Mouse (Mus musculus): ENCODE results near the gene Zkscan17.
"Not testable (repeated sequence)": the region's sequence is repeated elsewhere in the genome, so short reads cannot be mapped to it uniquely, and the experiment has no call there.

Gene Zkscan17

GRCm38 (mm10) chr11:59526472-59527080 lies at the start of gene Zkscan17:
Gene Zkscan17 (minus strand): TSS chr11:59526751.
- peak; percentile 49 for DNase-seq (ENCODE audit: low read depth, low spot score)

GRCm38 (mm10) chr11:59576135-59576534 lies 49.6 kb upstream of the Zkscan17 start, which contains the start of gene Olfr222:
Gene Olfr222 (minus strand): TSS chr11:59576235.
- H3K36me3 ChIP-seq (ENCODE audit: control insufficient read depth, insufficient read depth, low read length, poor library complexity, severe bottlenecking); H3K27me3 ChIP-seq (ENCODE audit: control insufficient read depth, insufficient read depth, low read length, poor library complexity, severe bottlenecking); DNase-seq (ENCODE audit: low read depth, low spot score): not testable (repeated sequence)

More at GRCm38 (mm10) chr11:59526472-59527080, at the start of gene Zkscan17:
- Histone ChIP-seq H3K27me3 (ENCODE audit: control insufficient read depth, insufficient read depth, low read length, poor library complexity, severe bottlenecking) (no peaks in the 10 kb centered on the region), H3K36me3 (ENCODE audit: control insufficient read depth, insufficient read depth, low read length, poor library complexity, severe bottlenecking) (no peaks in the 10 kb centered on the region)

DNA sequence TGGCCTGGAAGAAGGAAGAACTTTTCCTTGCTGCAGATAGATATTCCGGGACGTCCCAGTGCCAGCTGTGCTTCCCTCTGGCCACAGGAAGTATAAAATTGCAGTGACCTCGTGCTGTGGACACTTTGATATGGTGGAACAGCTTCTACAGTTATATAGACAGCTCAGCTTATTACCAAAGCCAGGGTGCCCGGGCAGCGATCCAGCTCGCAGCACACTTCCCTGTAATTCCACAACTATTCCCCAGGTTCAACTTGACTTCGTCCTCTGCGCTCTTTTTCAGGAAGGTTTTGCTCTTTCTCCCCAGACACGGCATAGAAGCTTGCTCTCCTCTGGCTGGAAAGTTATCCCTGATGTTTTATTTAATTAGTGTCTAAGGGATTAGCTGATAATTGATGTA lies 49.2 kb upstream of the Zkscan17 start:
- no peak for DNase-seq (ENCODE audit: low read depth, low spot score)
- no peaks in the 10 kb centered on the region for H3K27me3 ChIP-seq (ENCODE audit: control insufficient read depth, insufficient read depth, low read length, poor library complexity, severe bottlenecking)
- H3K36me3 ChIP-seq (ENCODE audit: control insufficient read depth, insufficient read depth, low read length, poor library complexity, severe bottlenecking) = no peaks in the 10 kb centered on the region

GRCm38 (mm10) chr11:59569306-59569705 lies 42.8 kb upstream of the Zkscan17 start:
- Histone ChIP-seq H3K27me3 (ENCODE audit: control insufficient read depth, insufficient read depth, low read length, poor library complexity, severe bottlenecking) (no peaks in the 10 kb centered on the region), H3K36me3 (ENCODE audit: control insufficient read depth, insufficient read depth, low read length, poor library complexity, severe bottlenecking) (no peaks in the 10 kb centered on the region)
- peak; percentile 53 for DNase-seq (ENCODE audit: low read depth, low spot score)

DNA sequence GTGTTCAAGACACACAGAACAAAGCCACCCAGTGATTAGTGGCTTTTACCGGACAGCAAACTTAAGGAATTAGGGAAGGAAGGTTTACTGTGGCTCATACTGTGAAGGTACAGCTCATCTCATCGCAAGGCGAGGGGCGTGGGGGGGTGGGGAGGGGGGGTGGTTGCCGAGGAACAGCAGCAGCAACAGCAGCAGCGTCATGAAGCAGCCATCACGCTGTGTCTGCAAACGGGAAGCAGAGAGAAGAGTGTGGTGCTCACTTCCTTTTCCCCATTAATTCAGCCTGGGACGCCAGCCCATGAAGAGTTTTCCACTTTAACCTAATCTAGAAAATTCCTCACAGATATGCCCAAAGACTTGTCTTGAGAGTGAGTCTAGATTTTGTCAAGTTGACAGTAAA lies 36.3 kb upstream of the Zkscan17 start:
- Histone ChIP-seq H3K36me3 (ENCODE audit: control insufficient read depth, insufficient read depth, low read length, poor library complexity, severe bottlenecking) (no peaks in the 10 kb centered on the region), H3K27me3 (ENCODE audit: control insufficient read depth, insufficient read depth, low read length, poor library complexity, severe bottlenecking) (no peaks in the 10 kb centered on the region)
- no peak for DNase-seq (ENCODE audit: low read depth, low spot score)

DNA sequence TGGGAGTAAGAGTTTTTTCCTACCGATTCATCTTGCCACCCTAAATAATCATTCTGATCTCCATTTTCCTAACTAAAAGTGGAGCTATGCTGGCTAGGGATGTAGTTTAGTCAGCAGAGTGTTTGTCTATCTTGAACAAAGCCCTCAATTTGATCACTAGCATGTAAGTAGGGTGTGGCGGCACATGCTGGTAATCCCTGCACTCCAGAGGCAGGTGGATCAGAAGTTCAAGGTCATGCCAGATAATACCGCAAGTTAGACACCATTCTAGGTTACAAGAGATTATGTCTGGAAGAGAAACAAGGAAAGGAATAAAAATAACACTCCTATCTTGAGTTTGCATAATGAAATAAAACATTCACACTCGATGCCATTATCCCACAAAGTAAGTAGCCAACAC lies 35.8 kb upstream of the Zkscan17 start:
- no peaks in the 10 kb centered on the region for H3K27me3 ChIP-seq (ENCODE audit: control insufficient read depth, insufficient read depth, low read length, poor library complexity, severe bottlenecking)
- DNase-seq (ENCODE audit: low read depth, low spot score) = no peak
- no peaks in the 10 kb centered on the region for H3K36me3 ChIP-seq (ENCODE audit: control insufficient read depth, insufficient read depth, low read length, poor library complexity, severe bottlenecking)

DNA sequence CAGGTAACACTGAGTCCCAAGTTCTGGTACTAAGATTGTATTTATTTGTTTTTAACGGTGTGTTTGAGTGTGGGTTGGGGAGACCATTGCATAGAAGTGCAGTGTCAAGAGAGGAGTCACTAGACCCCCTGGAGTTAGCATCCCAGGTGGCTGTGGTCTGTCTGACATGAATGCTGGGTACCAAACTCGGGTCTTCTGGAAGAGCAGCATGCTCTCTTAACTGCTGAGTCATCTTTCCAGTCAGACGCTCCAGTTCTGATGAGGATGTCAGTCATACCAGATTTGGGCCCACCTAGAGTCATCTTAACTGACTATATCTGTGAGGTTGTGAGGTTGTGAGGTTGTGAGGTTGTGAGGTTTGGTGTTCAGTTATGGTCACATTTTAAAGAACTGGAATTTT lies 34.4 kb upstream of the Zkscan17 start:
- no peak for DNase-seq (ENCODE audit: low read depth, low spot score)
- Histone ChIP-seq H3K27me3 (ENCODE audit: control insufficient read depth, insufficient read depth, low read length, poor library complexity, severe bottlenecking) (no peaks in the 10 kb centered on the region), H3K36me3 (ENCODE audit: control insufficient read depth, insufficient read depth, low read length, poor library complexity, severe bottlenecking) (no peaks in the 10 kb centered on the region)

GRCm38 (mm10) chr11:59554535-59554934 lies 28.0 kb upstream of the Zkscan17 start:
- no peak for DNase-seq (ENCODE audit: low read depth, low spot score)
- H3K36me3 ChIP-seq (ENCODE audit: control insufficient read depth, insufficient read depth, low read length, poor library complexity, severe bottlenecking) = no peaks in the 10 kb centered on the region
- no peaks in the 10 kb centered on the region for H3K27me3 ChIP-seq (ENCODE audit: control insufficient read depth, insufficient read depth, low read length, poor library complexity, severe bottlenecking)

- Histone ChIP-seq H3K36me3 (ENCODE audit: control insufficient read depth, insufficient read depth, low read length, poor library complexity, severe bottlenecking) (no peaks in the 10 kb centered on the region), H3K27me3 (ENCODE audit: control insufficient read depth, insufficient read depth, low read length, poor library complexity, severe bottlenecking) (no peaks in the 10 kb centered on the region)
- no peak for DNase-seq (ENCODE audit: low read depth, low spot score)
Measured at GRCm38 (mm10) chr11:59554127-59554526, 27.6 kb upstream of the Zkscan17 start.

DNA sequence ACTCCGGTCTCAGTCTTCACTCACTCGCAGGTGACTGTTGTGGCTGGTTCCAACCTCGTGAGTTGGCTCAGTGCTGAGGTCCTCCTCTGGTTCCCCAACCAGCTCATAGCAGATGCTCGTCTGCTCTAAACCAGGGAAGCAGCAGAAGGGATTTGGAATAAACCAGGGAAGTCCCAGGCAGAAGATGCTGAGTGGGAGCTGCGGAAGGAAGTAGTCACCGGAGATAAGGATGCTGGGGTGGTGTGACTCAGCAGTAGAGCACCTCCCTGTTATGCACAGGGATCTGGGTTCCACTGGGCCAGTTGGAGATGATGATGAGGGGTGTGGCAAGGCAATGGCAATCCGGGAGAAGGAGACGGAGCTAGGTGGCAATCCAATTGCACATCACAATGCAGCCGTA lies 17.5 kb upstream of the Zkscan17 start:
- Histone ChIP-seq H3K27me3 (ENCODE audit: control insufficient read depth, insufficient read depth, low read length, poor library complexity, severe bottlenecking) (no peaks in the 10 kb centered on the region), H3K36me3 (ENCODE audit: control insufficient read depth, insufficient read depth, low read length, poor library complexity, severe bottlenecking) (no peaks in the 10 kb centered on the region)
- no peak for DNase-seq (ENCODE audit: low read depth, low spot score)

DNA sequence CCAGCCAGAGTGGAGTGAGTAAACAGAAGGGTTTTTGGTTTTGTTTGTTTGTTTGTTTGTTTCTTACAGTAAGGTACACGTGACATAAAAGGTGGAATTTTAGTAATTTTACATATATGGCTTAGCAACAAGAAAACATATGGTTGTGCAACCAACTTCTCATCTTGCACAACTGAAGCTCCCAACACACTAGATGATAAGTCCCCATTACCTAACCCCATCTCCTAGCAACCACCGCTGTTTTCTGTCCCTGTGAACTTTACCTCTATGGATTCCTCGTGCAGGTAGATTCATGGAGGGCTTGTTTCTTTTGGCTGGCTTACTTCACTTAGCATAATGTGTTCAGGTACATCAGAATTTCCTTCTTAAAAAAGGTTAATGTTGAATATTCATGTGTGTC lies 16.8 kb upstream of the Zkscan17 start:
- Histone ChIP-seq H3K36me3 (ENCODE audit: control insufficient read depth, insufficient read depth, low read length, poor library complexity, severe bottlenecking) (no peaks in the 10 kb centered on the region), H3K27me3 (ENCODE audit: control insufficient read depth, insufficient read depth, low read length, poor library complexity, severe bottlenecking) (no peaks in the 10 kb centered on the region)
- no peak for DNase-seq (ENCODE audit: low read depth, low spot score)

- no peaks in the 10 kb centered on the region for H3K27me3 ChIP-seq (ENCODE audit: control insufficient read depth, insufficient read depth, low read length, poor library complexity, severe bottlenecking)
- DNase-seq (ENCODE audit: low read depth, low spot score) = no peak
- H3K36me3 ChIP-seq (ENCODE audit: control insufficient read depth, insufficient read depth, low read length, poor library complexity, severe bottlenecking) = no peaks in the 10 kb centered on the region
Measured at GRCm38 (mm10) chr11:59542442-59542841, 15.9 kb upstream of the Zkscan17 start.

DNA sequence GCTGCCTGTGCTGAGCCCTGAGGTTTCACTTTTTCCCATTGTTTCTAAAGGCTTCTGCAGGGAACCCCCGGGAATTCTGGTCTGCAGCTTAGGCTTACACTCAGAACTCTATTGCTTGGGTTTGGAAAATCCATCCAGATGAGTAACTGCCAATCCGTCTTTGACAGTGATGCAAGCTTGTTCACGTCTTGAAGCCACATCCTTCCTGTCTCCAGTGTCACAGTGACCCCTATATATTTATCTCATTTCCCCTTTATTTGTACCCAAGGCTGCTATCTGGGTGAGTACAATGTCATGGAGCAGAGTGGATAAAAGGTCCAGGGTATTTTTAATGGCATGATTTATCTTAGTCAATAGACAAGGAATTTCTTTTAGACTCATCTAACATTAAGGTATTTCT lies 14.8 kb upstream of the Zkscan17 start, which contains the start of gene Nlrp3:
Gene Nlrp3, plus strand, starts transcription at position 245 of the 400 bp plus-strand sequence.
- Histone ChIP-seq H3K27me3 (ENCODE audit: control insufficient read depth, insufficient read depth, low read length, poor library complexity, severe bottlenecking) (no peaks in the 10 kb centered on the region), H3K36me3 (ENCODE audit: control insufficient read depth, insufficient read depth, low read length, poor library complexity, severe bottlenecking) (no peaks in the 10 kb centered on the region)
- no peak for DNase-seq (ENCODE audit: low read depth, low spot score)

- Histone ChIP-seq H3K36me3 (ENCODE audit: control insufficient read depth, insufficient read depth, low read length, poor library complexity, severe bottlenecking) (no peaks in the 10 kb centered on the region), H3K27me3 (ENCODE audit: control insufficient read depth, insufficient read depth, low read length, poor library complexity, severe bottlenecking) (no peaks in the 10 kb centered on the region)
- DNase-seq (ENCODE audit: low read depth, low spot score) = no peak
Measured at GRCm38 (mm10) chr11:59540123-59540522, 13.6 kb upstream of the Zkscan17 start.

DNA sequence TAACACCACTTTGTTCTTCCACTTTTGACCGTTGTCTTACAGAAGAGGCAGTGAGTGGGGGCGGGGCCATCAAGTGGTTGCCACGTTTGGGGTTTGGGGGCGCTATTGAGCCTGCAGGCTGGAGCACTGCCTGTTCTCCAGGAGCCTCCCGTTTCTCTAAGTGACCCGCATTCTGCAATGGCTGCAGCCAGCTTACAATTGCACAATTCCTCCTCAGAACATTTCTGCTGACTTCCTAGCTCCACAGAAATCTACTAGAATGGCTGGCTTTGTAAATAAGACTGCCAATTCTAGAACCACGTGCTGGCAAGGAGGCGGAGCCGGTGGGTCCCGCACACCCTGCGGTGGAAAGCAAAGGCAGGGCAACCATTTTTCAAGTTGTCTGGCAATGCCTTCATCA lies 11.8 kb upstream of the Zkscan17 start:
- Histone ChIP-seq H3K36me3 (ENCODE audit: control insufficient read depth, insufficient read depth, low read length, poor library complexity, severe bottlenecking) (no peaks in the 10 kb centered on the region), H3K27me3 (ENCODE audit: control insufficient read depth, insufficient read depth, low read length, poor library complexity, severe bottlenecking) (no peaks in the 10 kb centered on the region)
- peak; percentile 22 for DNase-seq (ENCODE audit: low read depth, low spot score)

Data from splenic B cell, adult 2 months (primary cell).